Mouse (Mus musculus) layer of hippocampus, adult 2 months (tissue): ENCODE results near the gene Ptprs. TPM values are rescaled to one million over a fixed set of nuclear protein-coding genes. Genes with fewer than 3 reads are reported as not detected.
A peak's percentile ranks its signal among the peaks of the same experiment; 100 is the strongest.

Experiments used
- DNase-seq, 2 experiments: peaks; one replicate each; pipeline ENCODE4 v3.0.0; 2022; ENCODE audit warnings: low spot score in 2 of 2
- H3K27ac ChIP-seq: fragments of 200-600 bp; 2 replicates; pipeline ENCODE4 v1.8.1; 2022
- H3K4me3 ChIP-seq: fragments of 200-600 bp; 2 replicates; pipeline ENCODE4 v1.8.1; 2022; ENCODE audit warnings: mild to moderate bottlenecking
- CTCF ChIP-seq: fragments of 200-600 bp; conservative IDR thresholded peaks from 2 replicates; pipeline ENCODE4 v1.8.1; 2022; ENCODE audit warnings: antibody characterized with exemption, mild to moderate bottlenecking, moderate library complexity
- microRNA-seq, 2 experiments: library from miRNA; unstranded; fragments of <30 nt; microRNA quantifications; one replicate each; pipeline ENCODE4 v1.2.0; 2021
- total RNA-seq, 2 experiments: library from RNA; stranded (reverse); gene quantifications; 2 replicates each; pipeline ENCODE4 v1.2.3; 2021

The Ptprs gene
- total RNA-seq, 2 experiments from 2014 or later = 666 to 670 TPM

- H3K4me3 ChIP-seq = no peak overlapping the region
- peak; percentile 75 to 89 for DNase-seq
These were observed 105.1 kb downstream of the Ptprs start for GRCm38 (mm10) chr17:56371029-56371660.

GRCm38 (mm10) chr17:56370090-56370489, 106.2 kb downstream of the Ptprs start:
- Histone ChIP-seq H3K27ac (peak overlapping the region; percentile 95), H3K4me3 (no peak overlapping the region)
- no peak for DNase-seq
- no peak for TF ChIP-seq CTCF

More at GRCm38 (mm10) chr17:56371029-56371660, 105.1 kb downstream of the Ptprs start:
- peak overlapping the region; percentile 95 for H3K27ac ChIP-seq
- no peak for TF ChIP-seq CTCF

- TF ChIP-seq CTCF = no peak
- no peak for DNase-seq
- Histone ChIP-seq H3K27ac (peak overlapping the region; percentile 95), H3K4me3 (no peak overlapping the region)
These were observed 107.9 kb downstream of the Ptprs start for GRCm38 (mm10) chr17:56368291-56368790.

- TF ChIP-seq CTCF = no peak
- no peak for DNase-seq
- Histone ChIP-seq H3K4me3 (no peak overlapping the region), H3K27ac (peak overlapping the region; percentile 95)
These were observed 110.3 kb downstream of the Ptprs start for GRCm38 (mm10) chr17:56365791-56366673.

Small RNAs within 50 kb of the gene (microRNA-seq; reads per million reads assigned to microRNA genes)
- gene Mir6977 = 0.32 to 1.3 reads per million in 2 experiments

Other genes with a start within 250 kb of the Ptprs start
- gene Fem1a, start 219.7 kb downstream of the Ptprs start, total RNA-seq = 10 to 100 TPM; 36.4 to 37.1 TPM
- gene Ticam1, start 199.7 kb downstream of the Ptprs start, total RNA-seq = 1 to 10 TPM; 6.1 to 7.1 TPM
- gene Plin3, start 183.6 kb downstream of the Ptprs start, total RNA-seq = 10 to 100 TPM; 16.8 to 17.2 TPM
- not detected for gene Arrdc5, start 176.2 kb downstream of the Ptprs start, total RNA-seq
- 1 to 10 TPM; 1.7 to 2.1 TPM for gene Uhrf1, start 173.2 kb downstream of the Ptprs start, total RNA-seq
- gene Kdm4b, start 150.4 kb downstream of the Ptprs start, total RNA-seq = 10 to 100 TPM; 87.8 to 96.3 TPM
- not detected for gene Znrf4, start 35.9 kb upstream of the Ptprs start, total RNA-seq
- 1 to 10 TPM; 3.5 to 5.1 TPM for gene Gm20219, start 77.9 kb upstream of the Ptprs start, total RNA-seq
- 100 to 1,000 TPM; 134 to 168 TPM for gene Safb2, start 108.1 kb upstream of the Ptprs start, total RNA-seq
- gene Safb, start 108.3 kb upstream of the Ptprs start, total RNA-seq = 100 to 1,000 TPM; 162 to 193 TPM
- gene 2410015M20Rik, start 133.3 kb upstream of the Ptprs start, total RNA-seq = 100 to 1,000 TPM; 134 to 142 TPM
- gene Rpl36, start 136.9 kb upstream of the Ptprs start, total RNA-seq = 100 to 1,000 TPM; 383 to 406 TPM
- gene Lonp1, start 150.4 kb upstream of the Ptprs start, total RNA-seq = 10 to 100 TPM; 56.5 to 60.2 TPM
- gene Catsperd, start 151.7 kb upstream of the Ptprs start, total RNA-seq = 1 to 10 TPM; 1.1 to 1.8 TPM
- 10 to 100 TPM; 87.5 to 89.6 TPM for gene Ranbp3, start 196.8 kb upstream of the Ptprs start, total RNA-seq
- gene Ndufa11, start 241.3 kb upstream of the Ptprs start, total RNA-seq = 100 to 1,000 TPM; 196 to 229 TPM
- gene Vmac, start 241.5 kb upstream of the Ptprs start, total RNA-seq = 10 to 100 TPM; 10.2 to 12.5 TPM